Mouse (Mus musculus): ENCODE data around the gene Gm8947.
"Not testable (repeated sequence)": the region's sequence is repeated elsewhere in the genome, so short reads cannot be mapped to it uniquely, and the experiment has no call there.

Gene Gm8947

DNA sequence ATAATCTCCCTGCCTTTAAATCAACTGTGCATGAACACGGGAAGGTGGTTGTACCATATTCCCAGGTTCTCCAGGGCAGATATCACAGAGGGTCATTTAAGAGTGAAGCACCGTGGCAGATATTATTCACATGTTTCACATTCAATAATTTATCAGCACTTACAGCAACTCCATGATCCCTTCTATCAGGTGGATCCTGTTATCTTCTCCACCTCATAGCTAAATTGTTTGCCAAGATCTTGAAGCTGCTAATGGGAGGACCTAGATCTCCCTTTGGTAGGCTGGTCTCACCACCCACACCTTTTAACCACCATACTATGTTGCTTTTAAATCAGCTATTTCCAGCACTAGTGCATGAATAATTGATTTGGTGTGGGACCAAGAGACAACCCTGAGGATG is 12.0 kb upstream of the Gm8947 start:
- DNase-seq (ENCODE audit: extremely low spot score, low spot score) = no peak

DNA sequence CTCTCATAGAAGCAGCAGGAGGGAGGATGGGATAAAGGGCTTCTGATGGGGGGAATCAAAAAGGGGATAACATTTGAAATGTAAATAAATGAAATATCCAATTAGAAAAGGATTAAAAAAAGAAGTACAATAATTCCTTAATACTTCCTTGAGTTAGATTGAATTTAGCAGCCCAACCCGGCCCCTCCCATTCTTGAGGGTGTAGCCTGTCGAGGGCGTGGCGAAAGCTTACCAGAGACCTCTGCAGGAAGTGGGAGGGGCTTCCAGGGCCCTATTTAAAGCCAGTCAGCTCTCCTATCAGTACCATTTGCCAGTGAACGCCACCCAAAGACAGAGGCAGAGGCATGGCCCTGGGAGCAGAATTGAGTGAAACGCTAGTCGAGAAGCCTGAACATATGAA is 9.9 kb upstream of the Gm8947 start, which contains the start of gene Gm47985:
Gm47985 (plus strand) TSS at position 272 of the 400 bp plus-strand sequence.
- not testable (repeated sequence) for DNase-seq (ENCODE audit: extremely low spot score, low spot score)

DNA sequence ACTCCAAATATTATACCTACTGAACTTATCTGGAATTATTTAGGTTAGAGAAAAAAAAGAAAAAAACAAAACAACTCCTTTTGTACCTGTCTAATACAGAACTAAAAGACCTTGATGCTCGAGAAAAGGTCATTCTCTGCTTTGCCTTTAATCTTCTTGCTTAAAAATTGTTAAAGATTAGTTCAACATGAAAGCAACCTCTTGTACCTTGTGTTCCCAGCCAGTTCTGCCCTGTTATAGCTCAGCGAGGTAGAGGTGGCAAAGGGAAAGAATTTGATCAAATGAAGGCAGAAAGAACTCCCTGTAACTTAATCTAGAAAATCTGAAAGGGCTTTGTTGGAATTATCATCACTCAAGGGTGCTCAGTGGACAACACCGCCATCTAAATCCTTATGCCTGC is 6.0 kb upstream of the Gm8947 start:
- DNase-seq (ENCODE audit: extremely low spot score, low spot score) = not testable (repeated sequence)

DNA sequence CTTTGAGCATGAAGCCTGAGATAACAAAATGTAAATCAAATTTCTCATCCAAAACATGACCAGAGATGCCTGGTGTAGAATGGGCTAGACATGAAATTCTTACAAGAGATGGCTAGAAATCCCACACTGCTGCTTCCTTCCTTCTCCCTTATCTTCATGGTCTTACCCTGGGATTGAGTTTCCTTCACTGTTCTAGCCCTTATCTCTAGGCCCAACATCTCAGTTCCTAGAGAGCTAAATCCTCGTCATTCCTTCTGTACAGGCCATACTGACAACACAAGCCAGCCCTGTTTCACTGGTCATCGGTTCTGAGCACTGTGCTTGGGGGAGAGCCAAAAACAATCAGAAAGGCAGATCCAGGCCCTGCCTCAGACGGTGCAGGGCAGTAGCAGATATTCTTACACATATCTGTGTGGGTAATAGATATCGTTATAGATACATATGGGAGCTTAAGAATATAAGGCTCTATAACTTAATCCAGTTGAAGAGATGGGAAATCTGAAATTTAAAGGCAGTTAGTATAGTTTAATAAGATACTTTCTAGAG is 5.2 kb upstream of the Gm8947 start:
- DNase-seq (ENCODE audit: extremely low spot score, low spot score) = not testable (repeated sequence)

DNA sequence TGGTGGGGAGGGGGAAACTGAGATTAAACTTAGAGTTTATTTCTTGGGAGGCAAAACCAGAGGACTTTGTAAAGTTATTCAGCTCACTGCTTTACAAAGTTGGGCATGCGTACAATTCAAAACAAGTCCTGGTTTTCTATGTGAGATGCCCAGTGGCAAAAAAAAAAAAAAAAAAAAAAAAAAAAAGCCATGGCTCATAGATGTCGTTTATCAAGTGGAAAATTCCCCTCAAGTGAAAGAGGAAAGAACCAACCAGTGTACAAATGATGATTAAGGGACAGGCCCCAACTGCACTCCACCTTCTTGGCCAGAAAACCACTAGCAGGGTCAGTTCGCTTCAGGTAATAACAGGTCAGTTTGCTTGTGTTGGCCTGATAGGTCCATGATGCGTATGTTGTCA is 3.7 kb upstream of the Gm8947 start:
- no peak for DNase-seq (ENCODE audit: extremely low spot score, low spot score)

DNA sequence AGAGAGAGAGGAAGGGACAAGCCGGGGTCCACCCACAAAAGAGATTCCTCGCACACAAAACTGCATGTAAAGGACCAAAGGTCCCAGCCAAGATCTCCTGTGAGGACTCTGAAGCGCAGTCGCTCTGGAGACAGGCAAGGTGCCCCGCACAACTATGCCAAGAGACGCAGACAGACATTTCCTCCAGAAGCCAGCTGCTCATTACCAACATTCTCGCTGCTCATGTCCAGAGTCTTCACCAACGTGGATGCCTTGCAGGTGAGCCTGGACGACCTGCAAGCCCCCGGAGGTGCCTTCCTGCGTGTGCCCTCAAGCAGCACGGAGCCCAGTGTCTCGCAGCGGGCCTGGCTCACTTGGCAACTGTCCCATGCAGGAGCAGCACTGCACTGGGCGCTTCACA is 563 bp downstream of the Gm8947 start:
- not testable (repeated sequence) for DNase-seq (ENCODE audit: extremely low spot score, low spot score)

DNA sequence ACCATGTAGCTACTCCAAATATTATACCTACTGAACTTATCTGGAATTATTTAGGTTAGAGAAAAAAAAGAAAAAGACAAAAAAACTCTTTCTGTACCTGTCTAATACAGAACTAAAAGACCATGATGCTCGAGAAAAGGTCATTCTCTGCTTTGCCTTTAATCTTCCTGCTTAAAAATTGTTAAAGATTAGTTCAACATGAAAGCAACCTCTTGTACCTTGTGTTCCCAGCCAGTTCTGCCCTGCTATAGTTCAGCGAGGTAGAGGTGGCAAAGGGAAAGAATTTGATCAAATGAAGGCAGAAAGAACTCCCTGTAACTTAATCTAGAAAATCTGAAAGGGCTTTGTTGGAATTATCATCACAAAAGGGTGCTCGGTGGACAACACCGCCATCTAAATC is 3.8 kb downstream of the Gm8947 start:
- not testable (repeated sequence) for DNase-seq (ENCODE audit: extremely low spot score, low spot score)

DNA sequence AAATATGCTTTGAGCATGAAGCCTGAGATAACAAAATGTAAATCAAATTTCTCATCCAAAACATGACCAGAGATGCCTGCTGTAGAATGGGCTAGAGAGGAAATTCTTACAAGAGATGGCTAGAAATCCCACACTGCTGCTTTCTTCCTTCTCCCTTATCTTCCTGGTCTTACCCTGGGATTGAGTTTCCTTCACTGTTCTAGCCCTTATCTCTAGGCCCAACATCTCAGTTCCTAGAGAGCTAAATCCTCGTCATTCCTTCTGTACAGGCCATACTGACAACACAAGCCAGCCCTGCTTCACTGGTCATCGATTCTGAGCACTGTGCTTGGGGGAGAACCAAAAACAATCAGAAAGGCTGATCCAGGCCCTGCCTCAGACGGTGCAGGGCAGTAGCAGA is 4.5 kb downstream of the Gm8947 start:
- not testable (repeated sequence) for DNase-seq (ENCODE audit: extremely low spot score, low spot score)

DNA sequence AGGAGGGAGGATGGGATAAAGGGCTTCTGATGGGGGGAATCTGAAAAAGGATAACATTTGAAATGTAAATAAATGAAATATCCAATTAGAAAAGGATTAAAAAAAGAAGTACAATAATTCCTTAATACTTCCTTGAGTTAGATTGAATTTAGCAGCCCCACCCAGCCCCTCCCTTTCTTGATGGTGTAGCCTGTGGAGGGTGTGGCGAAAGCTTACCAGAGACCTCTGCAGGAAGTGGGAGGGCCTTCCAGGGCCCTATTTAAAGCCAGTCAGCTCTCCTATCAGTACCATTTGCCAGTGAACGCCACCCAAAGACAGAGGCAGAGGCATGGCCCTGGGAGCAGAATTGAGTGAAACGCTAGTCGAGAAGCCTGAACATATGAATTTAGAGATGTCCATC is 5.9 kb downstream of the Gm8947 start, which contains the start of gene Gm47995:
Gm47995 (plus strand) TSS at position 329 of the 400 bp plus-strand sequence.
- not testable (repeated sequence) for DNase-seq (ENCODE audit: extremely low spot score, low spot score)

DNA sequence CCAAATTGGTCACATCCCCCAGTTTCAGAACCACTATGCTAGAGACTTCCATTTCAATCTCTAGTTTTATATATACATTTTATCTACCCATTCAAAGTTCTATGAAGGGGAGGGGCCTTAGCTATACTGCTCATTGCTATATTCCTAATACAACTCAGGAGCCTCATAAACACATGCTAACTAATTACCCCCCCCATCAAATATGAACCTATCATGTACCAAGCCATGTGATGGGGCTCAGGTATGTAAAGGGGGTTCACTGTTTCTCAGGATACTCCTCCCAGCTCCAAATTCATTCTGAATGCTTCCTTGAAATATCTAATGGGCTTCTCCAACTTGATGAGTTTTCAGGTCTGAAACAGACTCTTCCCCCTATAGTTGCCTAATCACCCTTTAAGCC is 8.4 kb downstream of the Gm8947 start:
- not testable (repeated sequence) for DNase-seq (ENCODE audit: extremely low spot score, low spot score)

DNA sequence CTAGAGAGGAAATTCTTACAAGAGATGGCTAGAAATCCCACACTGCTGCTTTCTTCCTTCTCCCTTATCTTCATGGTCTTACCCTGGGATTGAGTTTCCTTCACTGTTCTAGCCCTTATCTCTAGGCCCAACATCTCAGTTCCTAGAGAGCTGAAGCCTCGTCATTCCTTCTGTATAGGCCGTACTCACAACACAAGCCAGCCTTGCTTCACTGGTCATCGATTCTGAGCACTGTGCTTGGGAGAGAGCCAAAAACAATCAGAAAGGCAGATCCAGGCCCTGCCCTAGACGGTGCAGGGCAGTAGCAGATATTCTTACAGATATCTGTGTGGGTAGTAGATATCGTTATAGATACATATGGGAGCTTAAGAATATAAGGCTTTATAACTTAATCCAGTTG is 10.6 kb downstream of the Gm8947 start:
- DNase-seq (ENCODE audit: extremely low spot score, low spot score) = not testable (repeated sequence)

DNA sequence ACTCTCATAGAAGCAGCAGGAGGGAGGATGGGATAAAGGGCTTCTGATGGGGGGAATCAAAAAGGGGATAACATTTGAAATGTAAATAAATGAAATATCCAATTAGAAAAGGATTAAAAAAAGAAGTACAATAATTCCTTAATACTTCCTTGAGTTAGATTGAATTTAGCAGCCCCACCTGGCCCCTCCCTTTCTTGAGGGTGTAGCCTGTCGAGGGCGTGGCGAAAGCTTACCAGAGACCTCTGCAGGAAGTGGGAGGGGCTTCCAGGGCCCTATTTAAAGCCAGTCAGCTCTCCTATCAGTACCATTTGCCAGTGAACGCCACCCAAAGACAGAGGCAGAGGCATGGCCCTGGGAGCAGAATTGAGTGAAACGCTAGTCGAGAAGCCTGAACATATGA is 11.6 kb downstream of the Gm8947 start, which contains the start of gene 3110040M04Rik:
3110040M04Rik (plus strand) TSS at position 304 of the 400 bp plus-strand sequence.
- not testable (repeated sequence) for DNase-seq (ENCODE audit: extremely low spot score, low spot score)

DNA sequence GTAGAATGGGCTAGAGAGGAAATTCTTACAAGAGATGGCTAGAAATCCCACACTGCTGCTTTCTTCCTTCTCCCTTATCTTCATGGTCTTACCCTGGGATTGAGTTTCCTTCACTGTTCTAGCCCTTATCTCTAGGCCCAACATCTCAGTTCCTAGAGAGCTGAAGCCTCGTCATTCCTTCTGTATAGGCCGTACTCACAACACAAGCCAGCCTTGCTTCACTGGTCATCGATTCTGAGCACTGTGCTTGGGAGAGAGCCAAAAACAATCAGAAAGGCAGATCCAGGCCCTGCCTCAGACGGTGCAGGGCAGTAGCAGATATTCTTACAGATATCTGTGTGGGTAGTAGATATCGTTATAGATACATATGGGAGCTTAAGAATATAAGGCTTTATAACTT is 16.3 kb downstream of the Gm8947 start:
- not testable (repeated sequence) for DNase-seq (ENCODE audit: extremely low spot score, low spot score)

DNA sequence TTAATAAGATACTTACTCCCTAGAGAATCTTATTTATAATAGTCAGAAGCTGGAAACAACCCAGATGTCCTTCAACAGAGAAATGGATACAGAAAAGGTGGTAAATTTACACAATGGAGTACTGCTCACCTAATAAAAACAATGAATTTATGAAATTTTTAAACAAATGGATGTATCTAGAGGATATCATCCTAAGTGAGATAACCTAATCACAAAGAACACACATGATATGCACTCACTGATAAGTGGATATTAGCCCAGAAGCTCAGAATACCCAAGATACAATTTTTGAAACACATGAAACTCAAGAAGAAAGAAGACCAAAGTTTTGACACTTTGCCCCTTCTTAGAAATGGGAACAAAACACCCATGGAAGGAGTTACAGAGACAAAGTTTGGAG is 16.8 kb downstream of the Gm8947 start:
- DNase-seq (ENCODE audit: extremely low spot score, low spot score) = not testable (repeated sequence)

DNA sequence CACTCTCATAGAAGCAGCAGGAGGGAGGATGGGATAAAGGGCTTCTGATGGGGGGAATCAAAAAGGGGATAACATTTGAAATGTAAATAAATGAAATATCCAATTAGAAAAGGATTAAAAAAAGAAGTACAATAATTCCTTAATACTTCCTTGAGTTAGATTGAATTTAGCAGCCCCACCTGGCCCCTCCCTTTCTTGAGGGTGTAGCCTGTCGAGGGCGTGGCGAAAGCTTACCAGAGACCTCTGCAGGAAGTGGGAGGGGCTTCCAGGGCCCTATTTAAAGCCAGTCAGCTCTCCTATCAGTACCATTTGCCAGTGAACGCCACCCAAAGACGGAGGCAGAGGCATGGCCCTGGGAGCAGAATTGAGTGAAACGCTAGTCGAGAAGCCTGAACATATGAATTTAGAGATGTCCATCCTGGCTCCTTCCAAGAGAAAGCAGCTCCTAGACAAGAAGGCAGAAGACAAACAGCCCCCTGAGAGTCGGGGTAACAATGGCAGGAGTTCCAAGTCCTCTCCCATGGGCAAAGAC is 17.7 kb downstream of the Gm8947 start, which contains the start of gene Gm47996:
Gm47996 (plus strand) TSS at position 308 of the 532 bp plus-strand sequence.
- DNase-seq (ENCODE audit: extremely low spot score, low spot score) = not testable (repeated sequence)

DNA sequence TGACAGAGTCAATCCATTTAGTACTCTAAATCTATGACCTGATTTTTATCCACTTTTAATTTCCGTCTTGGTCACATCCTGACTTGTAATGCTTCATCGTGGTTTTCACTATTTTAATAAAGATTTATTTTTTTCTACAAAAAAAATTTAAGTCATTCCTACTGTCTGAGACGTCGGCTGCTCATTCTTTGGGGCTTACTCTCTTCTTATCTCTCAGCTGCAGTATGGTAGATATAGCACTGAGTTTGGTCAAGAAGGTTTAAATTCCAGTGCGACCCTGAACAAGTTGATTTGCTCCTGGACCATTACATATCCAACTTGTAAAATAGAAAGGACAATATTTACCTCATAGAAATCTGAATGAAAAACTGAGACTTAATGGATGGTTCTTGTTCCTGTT is 19.5 kb downstream of the Gm8947 start:
- not testable (repeated sequence) for DNase-seq (ENCODE audit: extremely low spot score, low spot score)

DNA sequence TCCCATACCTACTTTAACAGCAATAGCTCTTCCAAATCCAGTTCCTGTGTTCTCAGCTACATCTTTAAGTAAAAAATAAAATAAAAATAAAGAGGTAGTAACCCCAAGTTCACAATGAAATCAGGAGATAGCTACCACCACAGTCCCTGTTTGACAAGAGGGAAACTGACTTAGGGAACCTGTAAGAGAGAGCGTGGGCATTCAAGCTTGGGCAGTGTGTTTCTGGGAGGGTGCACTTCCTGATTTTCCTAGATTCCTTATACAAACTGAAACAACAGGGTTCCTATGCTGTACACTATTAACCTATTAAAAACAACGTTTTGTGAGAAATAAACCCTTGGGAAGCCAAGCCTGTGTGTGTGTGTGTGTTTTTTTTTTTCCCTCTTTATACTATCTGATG is 22.7 kb downstream of the Gm8947 start:
- no peak for DNase-seq (ENCODE audit: extremely low spot score, low spot score)

DNA sequence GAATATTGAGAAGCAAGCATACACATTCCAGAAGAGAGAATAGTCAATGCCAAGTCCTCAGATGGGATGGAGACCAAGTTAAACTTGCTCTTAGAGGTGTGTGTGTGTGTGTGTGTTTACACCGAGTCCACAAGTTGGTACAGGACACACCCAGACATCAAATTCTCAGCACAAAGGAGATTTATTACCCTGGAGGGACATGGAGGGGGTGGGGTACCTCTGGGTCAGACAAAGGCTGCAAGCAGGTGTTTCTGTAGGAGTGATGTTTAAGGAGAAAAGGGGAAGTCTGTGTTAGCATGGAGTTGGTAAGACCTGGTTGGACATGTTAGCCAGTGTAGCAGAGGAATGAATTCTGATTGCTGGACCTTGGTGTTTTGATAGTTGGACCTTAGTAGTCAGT is 23.8 kb downstream of the Gm8947 start:
- no peak for DNase-seq (ENCODE audit: extremely low spot score, low spot score)

DNA sequence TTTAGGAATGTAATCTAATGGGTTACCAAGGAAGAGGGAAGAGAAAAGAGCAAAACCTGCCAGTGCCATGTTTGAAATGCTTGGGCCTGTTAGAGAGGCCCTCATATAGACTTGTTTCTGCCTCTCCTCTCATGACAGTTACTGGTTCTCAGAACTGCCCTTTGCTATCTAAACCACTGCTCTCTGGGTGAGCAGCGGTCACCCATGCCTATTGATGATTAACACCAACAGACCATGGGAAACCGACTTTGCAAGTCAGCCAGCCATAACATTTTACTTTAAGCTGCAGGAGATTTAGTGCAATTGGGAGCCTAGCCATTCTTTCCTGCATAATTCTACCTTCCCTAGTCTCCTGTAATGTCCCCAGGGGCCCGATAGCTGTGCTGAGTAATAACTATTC is 24.2 kb downstream of the Gm8947 start:
- no peak for DNase-seq (ENCODE audit: extremely low spot score, low spot score)

DNA sequence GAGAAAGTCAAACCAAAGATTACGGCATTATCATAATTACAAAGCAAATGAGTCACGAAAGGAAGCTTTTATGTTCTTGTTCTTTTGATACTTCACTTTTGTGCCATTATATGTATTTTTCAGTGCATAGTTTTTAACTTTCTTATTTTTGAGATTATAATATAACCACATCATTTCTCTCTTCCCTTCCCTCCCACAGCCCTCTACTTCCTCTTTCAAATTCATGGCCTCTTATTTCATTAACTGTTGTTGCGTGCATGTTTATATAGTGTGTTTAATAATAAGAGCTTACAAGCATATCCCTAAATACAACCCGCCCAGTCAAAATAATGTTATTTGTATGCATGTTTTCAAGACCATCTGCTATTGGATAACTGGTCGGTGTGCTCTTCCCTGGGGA is 26.9 kb downstream of the Gm8947 start:
- no peak for DNase-seq (ENCODE audit: extremely low spot score, low spot score)

DNA sequence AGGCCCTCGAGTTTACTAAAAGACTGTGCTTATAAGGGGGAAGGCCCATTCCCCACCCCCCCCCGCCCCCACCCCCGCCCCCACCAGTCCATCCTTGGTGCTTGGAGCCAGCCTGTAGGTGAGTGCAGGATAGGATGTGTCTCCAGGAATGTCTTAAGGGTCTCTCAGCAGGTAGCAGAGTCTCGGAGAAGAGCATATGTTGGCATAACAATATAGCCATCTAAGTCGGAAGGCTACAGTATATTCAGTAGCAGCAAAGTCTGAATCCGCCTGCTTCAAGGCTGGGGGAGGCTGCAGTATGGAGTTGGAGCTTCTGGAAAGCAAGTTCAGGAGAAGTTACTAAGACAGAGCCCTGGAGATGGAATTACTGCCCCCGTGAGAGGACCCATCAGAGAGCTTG is 27.9 kb downstream of the Gm8947 start:
- DNase-seq (ENCODE audit: extremely low spot score, low spot score) = no peak

DNA sequence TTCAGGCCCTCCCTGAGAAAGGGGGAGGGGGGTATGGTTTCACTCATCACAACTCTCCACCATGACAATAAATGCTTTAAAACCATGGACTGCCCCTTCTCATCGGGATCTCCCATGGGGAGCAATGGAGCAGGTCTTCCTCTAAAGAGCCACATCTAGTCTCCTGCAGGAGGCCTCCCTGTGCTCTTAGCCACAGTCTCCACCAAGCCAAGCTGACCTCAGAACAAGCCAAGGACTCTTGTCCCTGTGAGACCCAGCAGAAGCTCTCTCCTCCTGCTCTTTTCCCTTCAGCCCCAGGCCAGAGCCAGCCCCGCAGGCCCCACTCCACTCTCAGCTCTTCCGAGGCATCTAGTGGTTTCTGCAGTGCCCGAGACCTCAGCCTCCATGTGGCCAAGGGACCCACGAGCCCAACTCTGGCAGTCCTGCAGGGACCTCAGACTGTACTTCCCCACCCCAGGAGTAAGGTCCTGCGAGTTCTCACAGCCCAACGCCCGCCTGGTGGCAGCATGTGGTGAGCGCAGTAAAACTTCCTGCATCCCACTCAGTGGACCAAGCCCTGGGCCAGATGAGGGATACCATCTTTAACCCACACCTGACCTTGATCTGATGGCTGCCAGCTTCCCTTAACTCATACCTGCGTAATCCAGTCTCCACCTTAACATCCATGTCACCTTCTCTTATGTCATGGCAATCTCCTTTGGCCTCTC is 30.5 kb downstream of the Gm8947 start:
- no peak for DNase-seq (ENCODE audit: extremely low spot score, low spot score)

DNA sequence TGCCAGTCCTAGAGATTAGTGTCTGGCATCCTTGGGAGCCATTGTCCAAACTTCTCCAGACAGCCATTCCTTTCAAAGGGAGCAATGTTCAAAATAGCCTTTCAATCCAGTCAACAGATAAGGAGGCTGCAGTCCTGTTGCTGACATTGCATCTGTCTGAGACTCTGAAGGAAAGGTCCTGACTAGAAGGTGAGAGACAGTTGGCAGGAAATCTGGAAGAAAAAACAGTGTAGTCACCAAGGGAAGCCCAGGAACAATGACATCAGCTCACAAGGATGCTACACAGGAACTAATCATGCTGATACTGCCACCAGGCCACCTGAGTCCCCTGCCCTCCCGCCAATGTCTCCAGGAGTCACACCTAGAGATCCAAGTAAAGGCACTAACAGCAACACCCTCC is 31.2 kb downstream of the Gm8947 start:
- DNase-seq (ENCODE audit: extremely low spot score, low spot score) = no peak
